Mouse (Mus musculus): ENCODE data around the gene Atp6v1a. TPM values are rescaled to one million over a fixed set of nuclear protein-coding genes. Genes with fewer than 3 reads are reported as not detected.

The Atp6v1a gene
- polyA plus RNA-seq, 1 experiment from 2014 or later, result 84.8 TPM

DNA sequence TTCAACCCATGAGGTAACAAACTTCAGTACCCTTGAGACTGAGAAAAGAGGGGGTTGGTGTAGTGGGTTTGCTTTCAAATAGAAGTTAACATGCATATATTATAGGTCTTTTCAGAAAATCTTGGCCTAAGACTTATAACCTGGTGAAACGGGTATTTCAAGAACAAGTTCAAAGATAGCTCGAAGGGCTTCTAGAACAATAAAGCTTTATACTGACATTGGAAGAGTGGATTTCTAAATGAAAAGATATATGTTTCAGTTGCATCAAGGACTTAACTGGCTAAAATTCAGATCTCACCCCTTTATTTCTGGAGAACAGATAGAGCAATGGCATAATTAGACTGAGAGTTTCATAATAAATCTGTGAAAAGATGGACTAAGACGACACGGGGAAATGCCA lies 29.5 kb upstream of the Atp6v1a start:
- ATAC-seq, result no peak
- no peaks in the 10 kb centered on the region for H3K36me3 ChIP-seq
- H3K27ac ChIP-seq, result no peak overlapping the region
- no peaks in the 10 kb centered on the region for H3K9me3 ChIP-seq
- no peak overlapping the region for H3K4me3 ChIP-seq (replicated peaks)
- 88% methylated on average over 4 of the region's 4 CpGs for WGBS
- no peak overlapping the region for H3K9ac ChIP-seq (replicated peaks)
- H3K27me3 ChIP-seq, result no peaks in the 10 kb centered on the region
- no peak overlapping the region for H3K4me2 ChIP-seq (replicated peaks)
- H3K4me1 ChIP-seq (replicated peaks), result peaks cover 8% of the 10 kb centered on the region

DNA sequence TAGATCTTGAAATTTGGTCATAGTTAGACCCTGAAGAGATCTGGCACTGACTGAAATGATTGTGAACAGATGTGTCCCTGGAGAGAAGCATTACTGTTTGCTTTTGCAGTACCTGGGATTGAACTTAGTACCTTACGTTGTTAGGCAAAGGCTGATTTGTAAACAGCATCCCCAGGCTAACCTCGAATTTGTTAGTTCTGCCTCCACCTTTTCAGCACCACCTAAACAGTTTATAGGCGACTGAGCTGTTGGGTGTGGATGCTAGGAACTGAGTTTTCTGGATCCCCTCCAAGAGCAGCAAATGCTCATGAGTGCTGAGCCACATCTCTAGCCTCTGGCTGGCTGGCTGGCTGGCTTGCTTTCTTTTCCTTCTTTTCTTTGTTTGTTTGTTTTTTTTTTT lies 25.7 kb upstream of the Atp6v1a start:
- H3K4me3 ChIP-seq (replicated peaks), result no peak overlapping the region
- WGBS, result 65% methylated on average over 3 of the region's 3 CpGs

DNA sequence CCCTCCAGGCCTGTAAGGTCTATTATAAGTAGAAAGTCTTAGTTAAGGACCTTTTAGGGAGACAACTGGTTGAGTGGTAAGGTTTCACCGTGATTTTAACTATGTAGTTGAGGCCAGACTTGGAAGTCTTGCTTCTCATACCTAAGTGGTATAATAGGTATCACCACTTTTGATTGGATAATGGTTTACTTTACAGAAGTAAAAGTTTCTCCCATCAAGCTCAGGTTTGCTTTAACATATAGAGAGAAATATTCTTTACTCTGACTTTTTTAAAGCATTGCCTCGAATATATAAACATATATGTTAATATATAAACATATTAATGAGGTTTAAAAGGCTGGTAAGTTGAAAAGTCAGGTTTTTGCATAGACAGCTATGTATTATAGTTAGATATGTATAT lies 24.3 kb upstream of the Atp6v1a start:
- H3K27ac ChIP-seq, result no peak overlapping the region
- ATAC-seq, result no peak
- no peaks in the 10 kb centered on the region for H3K9me3 ChIP-seq
- no peaks in the 10 kb centered on the region for H3K4me1 ChIP-seq (replicated peaks)
- H3K27me3 ChIP-seq, result no peaks in the 10 kb centered on the region
- H3K9ac ChIP-seq (replicated peaks), result no peak overlapping the region
- H3K4me3 ChIP-seq (replicated peaks), result no peak overlapping the region
- H3K36me3 ChIP-seq, result peaks cover 9% of the 10 kb centered on the region
- no peak overlapping the region for H3K4me2 ChIP-seq (replicated peaks)
- 90% methylated on average over 2 of the region's 2 CpGs for WGBS

More for the DNA sequence above, 25.7 kb upstream of the Atp6v1a start:
- Histone ChIP-seq H3K27me3 (no peaks in the 10 kb centered on the region), H3K4me1 (replicated peaks) (no peaks in the 10 kb centered on the region), H3K9me3 (no peaks in the 10 kb centered on the region), H3K9ac (replicated peaks) (no peak overlapping the region), H3K27ac (no peak overlapping the region), H3K4me2 (replicated peaks) (no peak overlapping the region), H3K36me3 (no peaks in the 10 kb centered on the region)
- ATAC-seq, result no peak

DNA sequence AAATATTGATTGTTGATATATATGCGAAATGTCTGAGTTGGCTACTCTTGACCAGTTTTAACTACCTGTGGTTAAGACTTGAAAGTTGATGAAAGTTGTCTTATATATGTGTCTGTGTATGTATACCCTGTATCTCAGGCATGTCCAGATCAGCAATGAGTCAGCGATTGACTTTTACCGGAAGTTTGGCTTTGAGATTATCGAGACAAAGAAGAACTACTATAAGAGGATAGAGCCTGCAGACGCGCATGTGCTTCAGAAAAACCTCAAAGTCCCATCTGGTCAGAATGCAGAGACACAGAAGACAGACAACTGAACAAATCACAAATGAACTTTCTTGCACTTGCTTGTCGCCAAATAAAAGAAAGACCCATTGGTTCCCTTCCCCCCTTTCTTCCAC lies 19.8 kb upstream of the Atp6v1a start:
- H3K4me2 ChIP-seq (replicated peaks), result no peak overlapping the region
- WGBS, result 86% methylated on average over 7 of the region's 7 CpGs
- ATAC-seq, result no peak
- no peak overlapping the region for H3K9ac ChIP-seq (replicated peaks)
- H3K4me1 ChIP-seq (replicated peaks), result no peaks in the 10 kb centered on the region
- H3K36me3 ChIP-seq, result peaks cover 18% of the 10 kb centered on the region
- no peaks in the 10 kb centered on the region for H3K9me3 ChIP-seq
- no peak overlapping the region for H3K4me3 ChIP-seq (replicated peaks)
- H3K27me3 ChIP-seq, result no peaks in the 10 kb centered on the region
- no peak overlapping the region for H3K27ac ChIP-seq

DNA sequence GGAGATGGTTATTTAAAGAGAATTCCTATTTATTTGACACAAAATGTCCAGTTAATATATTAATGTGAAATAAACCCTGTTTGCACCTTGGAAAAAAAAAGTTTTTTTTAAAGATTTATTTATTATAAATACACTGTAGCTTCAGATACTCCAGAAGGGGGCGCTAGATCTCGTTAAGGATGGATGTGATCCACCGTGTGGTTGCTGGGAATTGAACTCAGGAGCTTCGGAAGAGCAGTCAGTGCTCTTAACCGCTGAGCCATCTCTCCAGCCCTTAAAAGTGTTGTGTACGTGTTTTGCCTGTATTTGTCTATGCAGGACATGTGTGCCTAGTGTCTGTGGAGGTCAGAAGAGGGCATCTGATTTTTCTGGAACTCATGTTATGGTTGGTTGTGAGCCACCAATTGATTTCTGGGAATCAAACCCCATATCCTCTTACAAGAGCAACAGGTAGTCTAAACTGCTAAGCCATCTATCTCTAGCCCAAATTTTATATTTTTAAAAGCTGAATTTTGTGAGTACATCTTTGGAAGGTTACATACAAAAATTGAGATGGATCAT lies 15.1 kb upstream of the Atp6v1a start:
- WGBS, result 67% methylated on average over 6 of the region's 6 CpGs
- Histone ChIP-seq H3K36me3 (peaks cover 15% of the 10 kb centered on the region), H3K27ac (no peak overlapping the region), H3K9me3 (no peaks in the 10 kb centered on the region), H3K9ac (replicated peaks) (no peak overlapping the region), H3K4me2 (replicated peaks) (no peak overlapping the region), H3K4me3 (replicated peaks) (no peak overlapping the region), H3K4me1 (replicated peaks) (no peaks in the 10 kb centered on the region), H3K27me3 (no peaks in the 10 kb centered on the region)
- no peak for ATAC-seq

DNA sequence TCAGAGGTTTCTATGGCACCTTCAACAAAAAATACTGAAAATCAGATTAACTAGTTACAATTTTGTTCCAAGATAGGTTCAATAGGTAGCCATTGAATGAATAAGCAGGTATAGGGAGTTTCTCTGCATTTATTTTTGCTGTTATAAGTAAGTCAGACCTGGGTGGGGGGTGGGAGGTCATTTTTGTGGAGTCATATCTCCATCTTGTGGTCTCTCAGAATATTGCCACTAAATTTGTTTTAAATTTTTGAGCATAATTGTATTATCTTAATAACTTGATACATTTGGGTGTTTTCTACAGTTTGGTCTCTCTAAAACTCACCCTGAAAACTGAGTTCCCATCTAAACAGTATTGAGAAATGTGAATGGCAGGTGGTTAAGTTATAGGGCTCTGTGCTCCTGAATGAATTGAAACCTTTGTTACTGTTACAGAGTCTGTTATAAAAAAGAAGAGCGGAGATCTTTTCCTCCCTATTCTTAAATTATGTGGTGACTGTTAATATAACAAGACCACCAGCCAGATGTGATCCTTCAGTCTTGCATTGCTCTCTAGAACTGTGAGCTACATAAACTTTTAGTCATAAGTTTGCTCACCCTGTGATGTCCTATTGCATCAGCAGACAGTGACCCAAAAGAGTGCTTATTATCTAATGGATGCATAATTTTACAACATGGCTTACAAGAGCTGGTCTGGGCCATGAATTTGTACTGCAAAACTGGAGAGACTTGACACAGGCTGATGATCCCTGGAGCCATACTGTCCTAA lies 9.7 kb upstream of the Atp6v1a start:
- Histone ChIP-seq H3K36me3 (no peaks in the 10 kb centered on the region), H3K27ac (no peak overlapping the region), H3K9me3 (no peaks in the 10 kb centered on the region), H3K9ac (replicated peaks) (no peak overlapping the region), H3K4me3 (replicated peaks) (no peak overlapping the region), H3K4me1 (replicated peaks) (no peaks in the 10 kb centered on the region), H3K27me3 (no peaks in the 10 kb centered on the region), H3K4me2 (replicated peaks) (no peak overlapping the region)
- 98% methylated on average over 1 of the region's 1 CpGs for WGBS
- no peak for ATAC-seq

DNA sequence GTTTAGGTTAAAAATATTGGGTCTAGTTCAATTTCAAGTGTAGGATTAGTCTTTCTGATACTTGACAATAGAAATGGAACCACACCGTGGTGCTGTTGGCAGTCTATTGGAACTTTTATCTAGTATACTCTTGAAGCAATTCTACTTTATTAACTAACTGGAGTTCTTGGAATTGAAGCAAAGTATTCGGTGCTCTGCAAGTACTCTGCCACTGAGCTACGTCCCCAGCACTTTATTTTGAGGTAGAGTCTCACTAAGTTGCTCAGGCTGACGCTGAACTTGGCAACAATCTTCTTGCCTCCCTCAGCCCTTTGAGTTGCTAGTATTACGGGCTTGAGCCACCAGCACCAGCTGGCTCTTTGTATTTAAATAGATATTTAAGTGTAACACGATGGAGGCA lies 2.0 kb upstream of the Atp6v1a start:
- Histone ChIP-seq H3K27me3 (no peaks in the 10 kb centered on the region), H3K4me1 (replicated peaks) (peaks cover 32% of the 10 kb centered on the region), H3K4me3 (replicated peaks) (peak overlapping the region; percentile 93), H3K27ac (no peak overlapping the region), H3K9me3 (no peaks in the 10 kb centered on the region), H3K4me2 (replicated peaks) (peak overlapping the region; percentile 36), H3K36me3 (no peaks in the 10 kb centered on the region), H3K9ac (replicated peaks) (0 out of 2 replicates have a peak overlapping the region, but pooled peaks have one; percentile 10)
- WGBS, result 48% methylated on average over 6 of the region's 6 CpGs
- no peak for ATAC-seq

DNA sequence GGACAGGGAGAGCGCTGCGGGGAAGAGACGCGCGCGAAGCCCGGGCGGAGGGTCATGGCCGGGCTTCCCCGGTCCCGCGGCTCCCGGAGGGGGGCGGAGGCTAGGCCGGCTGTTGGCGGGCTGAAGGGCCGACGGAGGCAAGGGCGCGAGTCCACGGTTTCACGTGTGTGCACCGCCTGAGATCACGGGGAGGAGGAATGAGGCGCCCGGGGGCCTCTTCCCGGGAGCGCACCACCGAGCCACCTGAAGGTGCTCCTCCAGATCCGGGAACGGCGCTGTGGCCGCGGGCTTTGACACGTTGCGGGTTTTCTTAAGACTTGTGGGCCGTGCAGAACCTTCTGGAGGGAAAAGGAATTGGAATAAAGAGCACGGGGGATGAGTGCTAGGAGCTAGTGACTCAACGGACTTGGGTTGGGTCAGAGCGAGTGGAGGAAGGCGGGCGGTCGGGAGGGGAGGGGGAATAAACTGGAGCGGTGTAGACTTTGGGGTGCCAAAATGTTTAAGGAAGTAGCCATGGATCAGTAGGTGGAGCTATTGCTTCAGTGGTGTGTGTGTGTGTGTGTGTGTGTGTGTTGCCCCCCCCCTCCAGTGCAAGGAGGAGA lies 782 bp upstream of the Atp6v1a start:
- peaks cover 35% of the 10 kb centered on the region for H3K4me1 ChIP-seq (replicated peaks)
- H3K4me2 ChIP-seq (replicated peaks), result peak overlapping the region; percentile 72
- H3K9ac ChIP-seq (replicated peaks), result peak overlapping the region; percentile 91
- H3K27me3 ChIP-seq, result no peaks in the 10 kb centered on the region
- no peaks in the 10 kb centered on the region for H3K9me3 ChIP-seq
- no peaks in the 10 kb centered on the region for H3K36me3 ChIP-seq
- peak overlapping the region; percentile 93 for H3K4me3 ChIP-seq (replicated peaks)
- WGBS, result under 1% methylated on average over 44 of the region's 44 CpGs
- peak overlapping the region; percentile 97 for H3K27ac ChIP-seq
- peak; percentile 60 for ATAC-seq

DNA sequence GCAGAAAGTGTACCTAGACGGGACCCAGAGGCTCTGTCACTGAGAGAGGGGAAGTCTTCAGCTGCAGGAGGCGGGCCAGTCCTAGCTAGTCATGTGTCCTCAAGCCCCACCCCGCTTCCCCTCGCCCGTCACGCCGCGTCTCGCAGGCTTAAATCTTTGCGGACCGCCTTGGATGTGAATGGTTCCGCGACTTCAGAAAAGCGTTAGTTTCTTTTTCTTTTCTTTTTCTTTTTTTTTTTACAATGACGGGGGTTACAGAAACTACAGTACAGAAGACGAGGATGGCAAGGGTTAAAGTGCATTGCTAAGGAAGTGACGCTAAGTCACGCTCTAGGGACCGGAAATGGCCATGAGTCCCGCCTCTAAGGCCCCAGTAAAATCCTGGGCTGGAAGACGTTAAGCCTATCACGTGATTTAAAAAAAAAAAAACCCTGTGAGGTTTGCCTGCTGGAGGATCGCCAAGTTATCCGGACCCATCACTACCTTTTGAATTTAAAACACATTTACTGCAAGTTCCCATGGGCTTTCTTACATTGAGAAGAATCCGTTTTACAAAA lies 448 bp downstream of the Atp6v1a start:
- no peaks in the 10 kb centered on the region for H3K9me3 ChIP-seq
- no peaks in the 10 kb centered on the region for H3K27me3 ChIP-seq
- WGBS, result under 1% methylated on average over 25 of the region's 25 CpGs
- H3K4me2 ChIP-seq (replicated peaks), result peak overlapping the region; percentile 97
- H3K4me1 ChIP-seq (replicated peaks), result peaks cover 35% of the 10 kb centered on the region
- peak overlapping the region; percentile 91 for H3K9ac ChIP-seq (replicated peaks)
- ATAC-seq, result peak; percentile 93
- H3K36me3 ChIP-seq, result no peaks in the 10 kb centered on the region
- peak overlapping the region; percentile 93 for H3K4me3 ChIP-seq (replicated peaks)
- H3K27ac ChIP-seq, result peak overlapping the region; percentile 97

DNA sequence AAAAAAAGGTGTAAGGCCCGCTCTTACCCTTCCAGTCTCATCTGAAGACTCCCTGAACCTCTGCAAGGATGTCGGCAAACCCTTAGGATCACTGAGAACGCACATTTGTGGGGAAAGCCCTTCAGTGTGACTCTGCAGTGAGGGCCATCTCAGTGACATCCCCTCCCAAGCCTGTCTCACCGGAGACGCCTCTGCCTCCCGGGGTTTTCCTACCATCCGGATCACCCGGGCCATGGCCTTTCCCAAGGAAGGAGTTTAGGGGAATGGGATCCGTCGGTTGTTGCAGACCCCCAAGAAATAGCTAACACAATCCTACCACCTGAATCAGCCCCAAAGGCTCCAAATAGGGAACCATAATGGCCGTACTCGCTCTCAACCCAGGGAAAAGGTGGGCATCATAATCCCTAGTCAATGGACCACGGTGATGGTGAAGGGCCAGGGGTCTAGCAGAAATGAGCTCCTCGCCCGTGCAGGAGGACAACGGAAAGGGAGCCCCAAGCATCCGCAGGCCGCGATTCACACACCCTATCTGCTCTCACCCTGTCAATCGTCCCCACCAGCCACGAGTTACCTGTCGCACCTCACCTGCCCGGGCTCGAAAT lies 1.0 kb downstream of the Atp6v1a start:
- H3K9ac ChIP-seq (replicated peaks), result peak overlapping the region; percentile 91
- WGBS, result under 1% methylated on average over 24 of the region's 24 CpGs
- ATAC-seq, result no peak; the same call in 1 of the 2 replicates
- no peaks in the 10 kb centered on the region for H3K36me3 ChIP-seq
- peaks cover 35% of the 10 kb centered on the region for H3K4me1 ChIP-seq (replicated peaks)
- H3K27me3 ChIP-seq, result no peaks in the 10 kb centered on the region
- peak overlapping the region; percentile 97 for H3K4me2 ChIP-seq (replicated peaks)
- H3K27ac ChIP-seq, result peak overlapping the region; percentile 97
- no peaks in the 10 kb centered on the region for H3K9me3 ChIP-seq
- H3K4me3 ChIP-seq (replicated peaks), result peak overlapping the region; percentile 93

DNA sequence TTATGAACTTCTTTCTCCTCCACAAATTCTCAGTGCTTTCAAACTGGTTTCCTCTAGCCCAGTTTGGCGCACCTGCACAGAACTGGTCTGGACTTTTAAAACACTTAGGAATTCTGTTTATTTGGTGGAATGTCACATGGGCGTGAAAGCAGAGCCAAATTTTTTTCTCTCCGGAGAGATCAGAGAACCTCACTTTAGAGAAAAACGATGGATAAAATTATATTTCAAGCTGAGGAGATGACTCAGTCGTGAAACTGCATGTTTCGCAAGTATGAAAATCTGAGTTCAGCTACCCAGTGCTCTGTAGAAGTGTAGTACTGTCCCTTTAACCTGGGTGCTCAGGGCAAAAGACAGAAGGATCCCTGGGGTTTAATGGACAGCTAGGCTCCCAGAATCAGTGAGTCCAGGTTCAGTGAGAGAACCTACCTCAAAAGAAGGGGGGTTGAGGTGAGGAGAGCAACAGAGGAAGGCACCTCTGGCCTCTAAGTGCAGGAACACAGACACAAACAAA lies 2.9 kb downstream of the Atp6v1a start:
- Histone ChIP-seq H3K36me3 (no peaks in the 10 kb centered on the region), H3K27ac (no peak overlapping the region), H3K9me3 (no peaks in the 10 kb centered on the region), H3K9ac (replicated peaks) (no peak overlapping the region), H3K4me1 (replicated peaks) (peaks cover 32% of the 10 kb centered on the region), H3K4me2 (replicated peaks) (no peak overlapping the region), H3K4me3 (replicated peaks) (no peak overlapping the region), H3K27me3 (no peaks in the 10 kb centered on the region)
- 88% methylated on average over 6 of the region's 6 CpGs for WGBS
- ATAC-seq, result no peak

DNA sequence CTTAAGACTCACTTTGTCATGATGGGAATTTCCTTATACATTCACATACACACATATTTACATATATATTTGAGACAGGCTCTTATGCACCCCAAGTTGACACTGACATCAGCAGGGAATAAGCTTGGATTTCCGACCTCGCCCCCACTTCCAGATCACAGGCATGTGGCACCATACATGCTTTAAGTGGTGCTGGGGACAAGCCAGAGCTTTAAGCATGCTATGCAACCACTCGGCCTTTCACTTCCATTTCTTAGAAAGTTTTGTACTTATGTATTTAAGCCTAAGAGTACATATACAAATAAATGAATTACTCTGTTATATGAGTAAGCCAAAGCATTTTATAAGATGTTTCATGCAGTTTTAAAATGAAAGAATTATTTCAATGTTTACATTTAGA lies 6.3 kb downstream of the Atp6v1a start:
- Histone ChIP-seq H3K27me3 (no peaks in the 10 kb centered on the region), H3K4me2 (replicated peaks) (no peak overlapping the region), H3K27ac (no peak overlapping the region), H3K4me3 (replicated peaks) (no peak overlapping the region), H3K4me1 (replicated peaks) (peaks cover 19% of the 10 kb centered on the region), H3K36me3 (no peaks in the 10 kb centered on the region), H3K9me3 (no peaks in the 10 kb centered on the region), H3K9ac (replicated peaks) (no peak overlapping the region)
- ATAC-seq, result no peak
- WGBS, result 94% methylated on average over 3 of the region's 3 CpGs

Measured in midbrain, embryonic 13.5 days (tissue).